Mouse (Mus musculus) heart, postnatal 14 days (tissue): Measurements from ENCODE around the gene Hat1. TPM values are rescaled to one million over a fixed set of nuclear protein-coding genes. Genes with fewer than 3 reads are reported as not detected.
A peak's percentile ranks its signal among the peaks of the same experiment; 100 is the strongest.

ENCODE experiments used
- DNase-seq, 2 experiments: peaks; one replicate each; pipeline ENCODE4 v3.0.0; 2021 to 2022
- intact Hi-C: fragments of 180-260 bp; cut with DNase I; formaldehyde crosslinking; loops from one replicate; pipeline ENCODE4 v1.15.1; 2025
- total RNA-seq, 2 experiments: library from RNA; stranded (reverse); gene quantifications; 2 replicates each; pipeline ENCODE4 v1.2.3; 2021

Hat1 gene
- total RNA-seq, 2 experiments from 2014 or later = 27.5 to 31.4 TPM

- intact Hi-C loops = no loop called here
- DNase-seq = no peak
These were observed 14.2 kb upstream of the Hat1 start for GRCm38 (mm10) chr2:71374275-71375155.

DNA sequence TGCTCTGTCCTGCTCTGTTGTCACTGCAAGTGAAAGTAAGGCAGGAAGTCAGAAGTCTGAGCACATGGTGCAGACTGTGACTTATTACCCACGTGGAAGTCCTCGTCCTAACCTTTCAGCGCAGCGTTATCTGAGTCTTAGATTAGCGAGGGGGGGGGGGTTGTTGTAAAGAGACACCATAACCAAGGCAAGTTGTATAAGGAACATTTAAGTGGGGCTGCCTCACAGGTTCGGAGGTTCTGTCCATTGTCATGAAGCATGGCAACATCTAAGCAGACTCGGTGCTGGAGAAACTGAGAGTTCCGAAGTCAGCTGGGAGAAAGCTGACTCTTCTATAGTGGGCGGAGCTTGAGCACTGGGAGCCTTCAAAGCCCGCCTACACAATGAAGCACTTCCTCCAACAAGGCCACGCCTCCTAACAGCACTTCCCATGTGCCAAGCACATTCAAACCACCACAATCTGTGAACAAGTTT is 12.3 kb upstream of the Hat1 start:
- no peak for DNase-seq
- intact Hi-C loops = no loop called here

- no peak for DNase-seq
- intact Hi-C loops = no loop called here
These were observed 11.3 kb upstream of the Hat1 start for GRCm38 (mm10) chr2:71377426-71377825.

DNA sequence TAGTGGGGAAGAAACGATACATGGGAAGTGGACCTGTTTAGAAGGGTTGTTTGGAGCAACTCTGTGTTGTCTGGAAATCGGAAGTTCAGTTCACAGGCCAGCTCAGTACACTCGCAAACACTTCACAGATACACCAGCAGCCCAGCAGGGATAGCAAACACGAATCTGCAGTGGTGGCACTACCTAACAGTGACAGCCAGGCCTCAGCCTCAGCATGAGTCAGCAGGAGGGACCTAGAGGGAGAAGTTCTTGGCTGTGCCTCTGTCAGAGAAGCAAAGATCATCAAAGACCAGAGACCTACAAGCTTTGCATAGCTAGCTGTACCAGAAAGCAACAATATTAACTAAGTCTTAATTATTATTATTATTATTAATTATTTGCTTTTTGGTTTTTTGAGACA is 6.8 kb upstream of the Hat1 start:
- no peak for DNase-seq
- intact Hi-C loops = loop anchor here (10.0 kb wide), 1 partner anchor 227 kb away; no protein-coding TSS in a partner anchor

DNA sequence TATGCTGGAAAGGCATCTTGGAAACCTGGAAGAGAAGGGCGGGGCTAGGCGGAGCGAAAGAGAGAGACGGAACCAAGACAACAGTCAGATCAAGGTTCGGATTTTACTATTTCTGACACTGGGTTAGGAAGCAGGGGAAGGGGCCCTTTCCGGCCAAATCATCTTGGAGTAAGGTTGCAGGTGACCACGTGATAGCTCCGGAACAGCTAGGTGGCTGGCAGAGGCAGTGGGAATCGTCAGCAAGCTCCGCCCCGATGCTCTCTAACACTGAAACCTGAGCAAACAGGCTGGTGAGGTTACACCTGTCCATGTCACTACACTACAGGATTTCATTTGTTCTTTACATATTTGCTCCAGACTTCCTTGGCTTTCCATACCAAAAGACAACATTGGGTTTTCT is 4.9 kb upstream of the Hat1 start:
- no peak for DNase-seq

GRCm38 (mm10) chr2:71387766-71388165 is 992 bp upstream of the Hat1 start:
- intact Hi-C loops = loop anchor here (5.0 to 10.0 kb wide), 2 partner anchors 160 to 233 kb away; partner anchors contain the start of gene Dlx2
- DNase-seq = no peak

More for the DNA sequence above, 4.9 kb upstream of the Hat1 start:
- intact Hi-C loops = loop anchor here (10.0 kb wide), 1 partner anchor 229 kb away; no protein-coding TSS in a partner anchor

DNA sequence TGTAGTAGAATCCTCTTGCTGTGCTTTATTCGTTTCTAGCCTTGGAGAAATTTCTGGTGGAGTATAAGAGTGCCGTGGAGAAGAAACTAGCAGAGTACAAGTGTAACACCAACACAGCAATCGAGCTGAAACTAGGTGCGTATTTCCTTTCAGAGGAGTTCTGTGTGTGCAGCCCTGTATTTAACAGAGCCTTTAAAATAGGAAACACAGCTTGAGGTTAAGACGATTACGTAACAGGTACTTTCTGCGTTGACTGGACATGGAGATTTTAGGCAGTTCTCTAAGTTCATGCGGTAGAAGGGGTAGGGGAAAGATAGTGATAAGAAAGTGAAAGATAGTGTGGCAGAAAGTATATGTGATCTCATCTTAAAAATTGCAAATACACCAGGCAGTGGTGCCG is 1.1 kb downstream of the Hat1 start:
- no peak for DNase-seq
- intact Hi-C loops = loop anchor here (5.0 to 10.0 kb wide), 2 partner anchors 157 to 235 kb away; partner anchors contain the start of gene Dlx2

- no peak for DNase-seq
- intact Hi-C loops = no loop called here
These were observed 16.9 kb downstream of the Hat1 start for GRCm38 (mm10) chr2:71405613-71406012.

DNA sequence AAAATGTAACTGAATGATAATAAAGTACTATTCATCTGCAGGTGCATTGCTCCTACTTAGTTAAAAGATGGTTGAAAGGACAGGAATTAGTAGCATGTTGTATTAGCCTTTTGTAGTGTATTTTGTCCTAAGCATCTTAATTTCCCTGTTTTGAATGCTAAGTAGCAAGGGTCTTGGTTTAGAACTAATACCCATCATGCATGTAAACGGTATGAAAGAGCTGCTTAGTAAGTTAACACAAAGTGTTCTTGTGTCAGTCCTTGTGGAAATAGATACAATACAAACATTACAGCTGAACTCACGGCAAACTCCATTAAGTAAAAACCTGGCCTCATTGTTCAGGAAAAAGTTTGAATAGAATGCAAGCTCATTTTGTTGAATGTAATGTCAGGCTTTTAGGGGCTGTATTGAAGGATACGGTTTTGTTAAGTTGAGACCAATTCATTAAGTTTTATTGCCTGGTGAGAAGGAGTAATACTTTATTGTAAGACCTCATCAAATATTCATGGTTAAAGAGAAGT is 30.1 kb downstream of the Hat1 start:
- DNase-seq = no peak
- intact Hi-C loops = no loop called here

- intact Hi-C loops = no loop called here
- no peak for DNase-seq
These were observed 30.6 kb downstream of the Hat1 start for GRCm38 (mm10) chr2:71419408-71419807.

- no peak for DNase-seq
- intact Hi-C loops = no loop called here
These were observed 32.2 kb downstream of the Hat1 start for GRCm38 (mm10) chr2:71420895-71421425.

GRCm38 (mm10) chr2:71424545-71424944 is 35.8 kb downstream of the Hat1 start:
- DNase-seq = peak in 1 of 2 experiments; percentile 14

DNA sequence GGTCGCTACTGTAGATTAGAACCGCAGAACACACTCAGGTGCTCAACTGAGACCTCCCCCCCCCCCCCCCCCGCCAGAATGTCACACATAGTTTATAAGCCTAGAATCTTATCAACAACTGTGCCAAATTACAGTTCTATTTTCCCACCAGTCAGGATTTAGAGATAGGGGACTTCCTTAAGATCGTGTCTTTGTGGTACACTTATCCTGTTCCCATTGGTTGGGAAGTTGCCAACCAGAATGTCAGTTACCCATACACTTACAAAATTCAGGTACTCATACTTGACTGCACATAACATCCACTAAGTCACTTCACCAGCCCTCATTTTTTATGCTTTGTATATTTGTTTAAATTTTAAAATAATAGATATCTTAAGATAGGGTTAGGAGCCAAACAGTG is 46.7 kb downstream of the Hat1 start:
- intact Hi-C loops = no loop called here
- DNase-seq = no peak

More at GRCm38 (mm10) chr2:71424545-71424944, 35.8 kb downstream of the Hat1 start:
- intact Hi-C loops = no loop called here

DNA sequence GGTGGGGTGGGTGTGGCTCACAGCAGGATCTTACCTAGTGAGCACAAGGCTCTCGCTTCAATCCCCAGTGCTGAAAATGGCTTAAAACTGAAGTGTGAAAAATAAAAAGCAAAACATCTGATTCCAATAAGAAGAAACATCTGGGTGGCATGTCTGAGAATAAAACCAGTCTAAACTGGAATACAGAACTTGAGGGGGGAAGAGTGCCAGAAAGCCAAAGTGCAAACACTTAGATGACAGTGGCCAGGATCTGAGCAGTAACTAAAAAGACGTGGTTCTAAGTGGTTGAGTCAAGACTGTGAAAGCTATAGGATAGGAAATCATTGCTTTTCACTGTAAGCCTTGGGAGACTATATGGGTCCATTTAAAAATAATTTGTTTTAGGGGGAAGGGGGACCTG is 54.6 kb downstream of the Hat1 start:
- intact Hi-C loops = no loop called here
- DNase-seq = no peak

DNA sequence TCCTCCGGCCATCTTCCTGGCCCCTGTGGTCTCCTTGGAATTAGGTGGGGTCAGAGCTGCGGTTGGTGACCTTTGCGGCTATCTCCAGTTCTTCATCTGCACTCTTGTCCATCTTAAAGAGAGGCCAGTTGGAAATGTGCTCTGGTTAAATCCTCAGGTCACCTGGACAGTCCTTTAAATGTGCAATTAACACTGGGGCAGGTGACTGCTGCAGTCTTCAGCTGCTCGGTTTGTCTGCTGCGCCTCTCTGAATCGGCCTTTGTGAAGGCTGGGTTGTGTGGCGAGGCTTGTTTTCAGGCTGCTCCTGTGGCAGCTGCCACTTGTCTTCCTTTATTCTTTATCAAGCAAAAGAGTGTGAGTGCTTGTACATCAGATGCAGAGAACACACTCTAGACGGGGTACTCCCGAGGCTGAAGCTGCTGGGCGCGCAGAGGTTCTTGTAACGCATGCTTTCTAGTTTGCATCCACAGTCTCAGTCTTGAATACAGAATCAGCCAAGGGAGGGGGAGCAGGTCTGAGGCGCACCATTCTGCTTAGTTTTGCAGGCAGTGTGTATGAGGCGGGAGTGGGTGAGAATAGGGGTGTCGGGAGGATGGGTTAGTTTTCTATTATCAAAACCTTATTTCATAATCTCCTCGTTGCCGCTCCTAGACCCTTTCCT is 56.9 kb downstream of the Hat1 start:
- no peak for DNase-seq

GRCm38 (mm10) chr2:71449604-71450003 is 60.8 kb downstream of the Hat1 start:
- DNase-seq = no peak
- intact Hi-C loops = loop anchor here (5.0 kb wide), 2 partner anchors 83 to 98 kb away; partner anchors contain the start of gene Dlx2

More for the DNA sequence above, 56.9 kb downstream of the Hat1 start:
- intact Hi-C loops = no loop called here

DNA sequence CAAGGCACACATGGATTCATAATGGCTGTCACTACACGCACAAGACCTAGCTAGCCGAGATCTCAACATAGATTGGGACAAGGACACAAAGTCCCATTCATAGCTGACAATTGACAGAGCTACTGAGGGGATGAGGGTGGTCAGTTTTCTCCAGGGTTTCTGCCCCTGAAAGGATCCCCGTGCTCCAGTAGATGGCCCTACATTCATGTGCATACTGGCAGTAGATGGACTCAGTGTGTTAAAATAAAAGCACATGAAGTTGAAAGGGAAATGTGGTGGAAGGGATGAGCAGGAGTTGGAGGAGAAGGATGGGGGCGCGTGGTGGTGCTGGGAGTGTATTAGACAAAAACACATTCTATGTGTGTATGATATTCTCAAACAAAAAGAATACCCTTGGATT is 63.0 kb downstream of the Hat1 start:
- DNase-seq = no peak

DNA sequence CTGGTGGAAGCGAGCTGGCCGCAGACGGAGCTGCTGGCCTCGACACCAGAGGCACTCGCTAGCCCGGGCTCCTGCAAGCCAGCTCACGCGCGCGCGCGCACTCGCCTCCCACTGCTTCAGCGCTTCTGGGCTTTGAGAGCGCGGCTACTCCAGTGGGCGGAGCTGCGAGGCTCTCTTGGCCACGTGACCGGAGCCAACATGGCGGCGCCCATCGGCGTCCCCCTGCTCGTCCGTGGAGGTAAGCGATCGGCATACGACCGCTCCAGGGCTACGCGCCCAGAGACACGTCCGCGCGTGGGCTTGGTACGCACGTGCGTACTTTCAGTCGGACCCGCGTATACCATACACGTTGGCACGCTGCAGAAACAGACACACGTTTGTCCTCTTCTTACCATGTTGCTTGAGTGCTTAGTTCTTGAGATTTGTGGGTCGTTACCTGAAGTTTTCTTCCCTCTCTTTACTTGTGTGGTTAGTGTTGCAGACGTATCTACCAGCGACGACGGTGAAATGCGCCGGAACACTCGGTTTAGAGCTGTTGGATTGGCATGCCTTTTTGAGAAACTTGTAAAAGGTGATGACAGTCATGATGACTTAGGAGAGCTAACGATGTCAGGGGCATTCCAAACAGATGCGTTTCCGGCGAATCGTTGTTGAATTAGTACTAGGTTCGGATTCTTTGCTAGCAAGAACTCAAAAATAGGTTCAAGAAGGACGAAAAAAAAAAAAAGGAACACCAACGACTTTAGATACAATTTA is 64.6 kb downstream of the Hat1 start, which contains the start of gene Metap1d:
TSS of gene Metap1d (plus strand) at position 116 of the 756 bp plus-strand sequence.
- peak; percentile 92 to 95 for DNase-seq
- intact Hi-C loops = loop anchor here (5.0 kb wide), 2 partner anchors 79 to 94 kb away; partner anchors contain the start of gene Dlx2

More for the DNA sequence above, 63.0 kb downstream of the Hat1 start:
- intact Hi-C loops = loop anchor here (5.0 kb wide), 2 partner anchors 81 to 96 kb away; partner anchors contain the start of gene Dlx2

DNA sequence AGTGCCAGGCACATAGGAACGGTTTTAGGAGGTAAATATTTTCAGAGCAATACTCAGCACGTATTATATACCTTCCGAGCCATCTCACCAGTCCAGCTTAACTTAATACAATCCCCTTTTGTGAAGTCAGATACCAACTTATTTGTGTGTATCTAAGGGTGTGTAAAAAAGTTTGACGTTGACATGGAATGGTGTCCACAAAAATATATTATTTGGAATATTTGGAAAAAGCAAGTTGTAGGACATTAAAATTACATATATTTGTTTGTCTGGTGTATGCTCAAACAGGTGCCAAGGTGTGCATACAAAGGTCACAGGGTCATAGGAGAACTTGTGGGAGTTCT is 65.1 kb downstream of the Hat1 start:
- no peak for DNase-seq
- intact Hi-C loops = loop anchor here (5.0 kb wide), 2 partner anchors 78 to 93 kb away; partner anchors contain the start of gene Dlx2

- intact Hi-C loops = no loop called here
- DNase-seq = no peak
These were observed 69.9 kb downstream of the Hat1 start for GRCm38 (mm10) chr2:71458624-71459023.
